Mouse (Mus musculus) embryonic facial prominence, embryonic 14.5 days (tissue): Measurements from ENCODE around the gene Tmem150b. TPM values are rescaled to one million over a fixed set of nuclear protein-coding genes. Genes with fewer than 3 reads are reported as not detected.

ENCODE experiments used
- ATAC-seq: fragments of 200-750 bp; cut with Nextera tagmentation; 2 replicates; pipeline ENCODE4 v1.8.0; 2017; ENCODE audit warnings: low read depth, moderate number of reproducible peaks, moderate TSS enrichment
- DNase-seq: peaks from one replicate; pipeline ENCODE4 v3.0.0-alpha.2; 2015; ENCODE audit warnings: low spot score
- H3K27ac ChIP-seq: fragments of 300-500 bp; sonication (generic); replicated peaks from 2 replicates; pipeline ENCODE4 v1.5.1; 2014; ENCODE audit warnings: low read depth, mild to moderate bottlenecking, low read length, moderate library complexity
- H3K27me3 ChIP-seq: fragments of 300-500 bp; sonication (generic); replicated peaks from 2 replicates; pipeline ENCODE4 v1.6.1; 2014; ENCODE audit warnings: low read length; ENCODE audit not compliant: control insufficient read depth, insufficient read depth
- H3K36me3 ChIP-seq: fragments of 300-500 bp; sonication (generic); 2 replicates; pipeline ENCODE4 v1.6.1; 2014; ENCODE audit warnings: low read length, mixed read lengths; ENCODE audit not compliant: control insufficient read depth, insufficient read depth
- H3K4me1 ChIP-seq: fragments of 300-500 bp; sonication (generic); 2 replicates; pipeline ENCODE4 v1.6.1; 2014; ENCODE audit warnings: antibody characterized with exemption, low read length; ENCODE audit not compliant: control insufficient read depth, insufficient read depth
- H3K4me2 ChIP-seq: fragments of 300-500 bp; sonication (generic); 2 replicates; pipeline ENCODE4 v1.6.1; 2014; ENCODE audit warnings: low read depth, mild to moderate bottlenecking, low read length, moderate library complexity, mixed read lengths
- H3K4me3 ChIP-seq: fragments of 300-500 bp; sonication (generic); 2 replicates; pipeline ENCODE4 v1.5.1; 2014; ENCODE audit warnings: low read depth, mild to moderate bottlenecking, low read length
- H3K9ac ChIP-seq: fragments of 300-500 bp; sonication (generic); 2 replicates; pipeline ENCODE4 v1.6.1; 2014; ENCODE audit warnings: low read depth, mild to moderate bottlenecking, low read length, moderate library complexity, mixed read lengths
- H3K9me3 ChIP-seq: fragments of 300-500 bp; sonication (generic); 2 replicates; pipeline ENCODE4 v1.6.1; 2016; ENCODE audit warnings: low read length; ENCODE audit not compliant: control insufficient read depth
- WGBS: fragments of 180-500 bp; shearing (Covaris S2); extraction: QIAGEN DNeasy Blood & Tissue Kit; methylation state at CpG from one replicate; pipeline ENCODE4 v1.1.7; 2014; 5-methylcytosine and 5-hydroxymethylcytosine counted together
- polyA plus RNA-seq: library from polyadenylated mRNA; unstranded; fragments of >200 nt; fragmentation: Nextera tagmentation; extraction: Ambion mirVana; gene quantifications from 2 replicates; pipeline ENCODE4 v1.2.1, GENCODE M21; 2014

Tmem150b gene
- polyA plus RNA-seq, 1 experiment from 2014 or later: 0.11 TPM

GRCm38 (mm10) chr7:4705098-4705497, 20.0 kb downstream of the Tmem150b start:
- 44% methylated on average over 18 of the region's 18 CpGs for WGBS
- DNase-seq (no peak), ATAC-seq (no peak)
- H3K4me1 ChIP-seq: no peaks in the 10 kb centered on the region
- H3K4me3 ChIP-seq: no peak overlapping the region
- no peak overlapping the region for H3K9ac ChIP-seq
- H3K4me2 ChIP-seq: no peak overlapping the region
- no peak overlapping the region for H3K27ac ChIP-seq
- no peaks in the 10 kb centered on the region for H3K9me3 ChIP-seq
- H3K36me3 ChIP-seq: peaks cover 84% of the 10 kb centered on the region
- no peaks in the 10 kb centered on the region for H3K27me3 ChIP-seq

- no peak for DNase-seq
- no peak overlapping the region for H3K4me2 ChIP-seq
- ATAC-seq: no peak
- H3K27ac ChIP-seq: no peak overlapping the region
- no peak overlapping the region for H3K9ac ChIP-seq
- H3K9me3 ChIP-seq: no peaks in the 10 kb centered on the region
- no peak overlapping the region for H3K4me3 ChIP-seq
- H3K4me1 ChIP-seq: no peaks in the 10 kb centered on the region
- H3K27me3 ChIP-seq: no peaks in the 10 kb centered on the region
- 96% methylated on average over 7 of the region's 7 CpGs for WGBS
- peaks cover 80% of the 10 kb centered on the region for H3K36me3 ChIP-seq
Observed at GRCm38 (mm10) chr7:4703195-4703594, 21.9 kb downstream of the Tmem150b start.

- Histone ChIP-seq H3K9ac (0 out of 2 replicates have a peak overlapping the region, but pooled peaks have one; percentile 1), H3K36me3 (peaks cover 79% of the 10 kb centered on the region), H3K4me2 (no peak overlapping the region), H3K4me1 (no peaks in the 10 kb centered on the region), H3K27me3 (no peaks in the 10 kb centered on the region), H3K27ac (no peak overlapping the region), H3K4me3 (no peak overlapping the region), H3K9me3 (no peaks in the 10 kb centered on the region)
- peak; percentile 56; the same call in 1 of the 2 replicates for ATAC-seq
- no peak for DNase-seq
- WGBS: 37% methylated on average over 8 of the region's 8 CpGs
Observed at GRCm38 (mm10) chr7:4702334-4702733, 22.7 kb downstream of the Tmem150b start.

- no peak overlapping the region for H3K9ac ChIP-seq
- WGBS: 83% methylated on average over 6 of the region's 6 CpGs
- no peaks in the 10 kb centered on the region for H3K4me1 ChIP-seq
- no peaks in the 10 kb centered on the region for H3K9me3 ChIP-seq
- no peak overlapping the region for H3K4me3 ChIP-seq
- H3K36me3 ChIP-seq: peaks cover 48% of the 10 kb centered on the region
- no peak overlapping the region for H3K4me2 ChIP-seq
- ATAC-seq (no peak), DNase-seq (no peak)
- no peak overlapping the region for H3K27ac ChIP-seq
- no peaks in the 10 kb centered on the region for H3K27me3 ChIP-seq
Observed at GRCm38 (mm10) chr7:4693004-4693403, 32.0 kb downstream of the Tmem150b start.

GRCm38 (mm10) chr7:4690951-4691653, 33.9 kb downstream of the Tmem150b start:
- Histone ChIP-seq H3K4me1 (no peaks in the 10 kb centered on the region), H3K9me3 (no peaks in the 10 kb centered on the region), H3K4me3 (peak overlapping the region; percentile 86), H3K4me2 (peak overlapping the region; percentile 77), H3K27me3 (no peaks in the 10 kb centered on the region), H3K36me3 (peaks cover 34% of the 10 kb centered on the region), H3K9ac (peak overlapping the region; percentile 99), H3K27ac (peak overlapping the region; percentile 90)
- peak; percentile 69 for ATAC-seq
- 2% methylated on average over 19 of the region's 35 CpGs for whole genome bisulfite sequencing
- no peak for DNase-seq

GRCm38 (mm10) chr7:4690387-4690786, 34.7 kb downstream of the Tmem150b start, which contains the start of gene Brsk1:
TSS of gene Brsk1 (plus strand) at chr7:4690604.
- peak within 1 kb of the TSS; percentile 99 for H3K9ac ChIP-seq
- no peaks in the 10 kb centered on the region for H3K27me3 ChIP-seq
- DNase-seq: peak; percentile 92
- H3K4me1 ChIP-seq: no peaks in the 10 kb centered on the region
- peak within 1 kb of the TSS; percentile 77 for H3K4me2 ChIP-seq
- peak within 1 kb of the TSS; percentile 90 for H3K27ac ChIP-seq
- peaks cover 26% of the 10 kb centered on the region for H3K36me3 ChIP-seq
- ATAC-seq: peak; percentile 83
- WGBS: 2% methylated on average over 6 of the region's 18 CpGs
- no peaks in the 10 kb centered on the region for H3K9me3 ChIP-seq
- peak within 1 kb of the TSS; percentile 86 for H3K4me3 ChIP-seq

GRCm38 (mm10) chr7:4684632-4685417, 40.2 kb downstream of the Tmem150b start, which contains the start of gene Hspbp1:
TSS of gene Hspbp1 (minus strand) at chr7:4685068.
- peaks cover 16% of the 10 kb centered on the region for H3K36me3 ChIP-seq
- WGBS: 2% methylated on average over 32 of the region's 32 CpGs
- ATAC-seq (peak; percentile 99), DNase-seq (peak; percentile 99)
- no peaks in the 10 kb centered on the region for H3K9me3 ChIP-seq
- peak within 1 kb of the TSS; percentile 76 for H3K4me2 ChIP-seq
- H3K4me3 ChIP-seq: peak within 1 kb of the TSS; percentile 64
- peak within 1 kb of the TSS; percentile 64 for H3K27ac ChIP-seq
- H3K4me1 ChIP-seq: peaks cover 6% of the 10 kb centered on the region
- H3K9ac ChIP-seq: peak within 1 kb of the TSS; percentile 59
- H3K27me3 ChIP-seq: no peaks in the 10 kb centered on the region

GRCm38 (mm10) chr7:4684203-4684602, 40.8 kb downstream of the Tmem150b start:
- Histone ChIP-seq H3K4me1 (peaks cover 6% of the 10 kb centered on the region), H3K4me3 (peak overlapping the region; percentile 64), H3K27ac (peak overlapping the region; percentile 64; the same call in 1 of the 2 replicates), H3K4me2 (peak overlapping the region; percentile 76), H3K36me3 (peaks cover 17% of the 10 kb centered on the region), H3K27me3 (no peaks in the 10 kb centered on the region), H3K9ac (peak overlapping the region; percentile 59), H3K9me3 (no peaks in the 10 kb centered on the region)
- ATAC-seq (no peak), DNase-seq (no peak)
- WGBS: 3% methylated on average over 13 of the region's 13 CpGs
